Mouse (Mus musculus) heart, postnatal 25 days (tissue): ENCODE data around the gene Sorcs3. TPM values are rescaled to one million over a fixed set of nuclear protein-coding genes. Genes with fewer than 3 reads are reported as not detected.

Experiments
- DNase-seq: peaks from one replicate; pipeline ENCODE4 v3.0.0; 2022; ENCODE audit warnings: low spot score
- intact Hi-C: fragments of 180-260 bp; cut with DNase I; formaldehyde crosslinking; loops from one replicate; pipeline ENCODE4 v1.15.1; 2025
- total RNA-seq, 2 experiments: library from RNA; stranded (reverse); gene quantifications; 2 replicates each; pipeline ENCODE4 v1.2.3; 2021

Gene Sorcs3
- total RNA-seq, 2 experiments from 2014 or later, result not detected

GRCm38 (mm10) chr19:48649941-48650340, 444.1 kb downstream of the Sorcs3 start:
- intact Hi-C loops, result no loop called here
- DNase-seq, result no peak

DNA sequence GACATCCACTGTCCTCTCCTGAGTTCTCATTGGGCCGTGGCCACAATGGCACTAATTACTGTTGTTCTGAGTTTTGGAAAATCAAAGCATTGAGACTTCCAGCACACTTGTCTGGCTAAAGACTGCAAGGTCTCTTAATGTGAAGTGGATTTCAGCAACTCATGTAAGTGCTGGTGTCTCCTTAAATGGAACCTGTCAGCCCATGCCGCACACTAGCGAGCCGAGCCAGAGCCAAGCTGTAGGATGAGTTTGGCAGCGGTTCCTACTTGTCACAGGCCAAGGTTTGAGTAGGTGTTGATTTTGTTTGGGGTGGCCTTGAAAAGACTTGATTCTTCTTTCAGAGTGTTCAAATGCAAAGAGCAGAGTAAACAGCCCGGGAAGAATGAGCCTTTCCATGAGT, 445.8 kb downstream of the Sorcs3 start:
- intact Hi-C loops, result no loop called here
- DNase-seq, result no peak

- no peak for DNase-seq
- intact Hi-C loops, result no loop called here
Measured at GRCm38 (mm10) chr19:48660201-48660600, 454.4 kb downstream of the Sorcs3 start.

DNA sequence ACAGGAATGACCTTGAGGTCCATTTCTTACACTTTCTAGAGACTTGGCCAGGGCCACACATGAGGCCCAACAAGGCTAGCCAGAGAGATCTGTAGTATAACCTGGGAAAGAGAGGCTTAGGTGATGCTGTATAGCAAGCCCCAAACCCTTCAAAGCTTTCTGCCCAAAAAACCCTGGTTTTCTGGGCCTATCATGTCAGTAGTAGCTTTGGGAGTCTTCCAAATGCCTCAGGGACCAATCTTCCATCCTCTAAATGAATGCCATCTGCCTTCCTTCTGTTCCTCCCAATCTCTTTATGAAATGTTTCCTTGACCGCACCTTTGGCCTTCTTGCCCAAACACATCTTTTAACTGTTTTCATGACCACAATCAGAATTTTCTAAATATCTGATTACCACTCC, 474.1 kb downstream of the Sorcs3 start:
- DNase-seq, result no peak
- intact Hi-C loops, result no loop called here

DNA sequence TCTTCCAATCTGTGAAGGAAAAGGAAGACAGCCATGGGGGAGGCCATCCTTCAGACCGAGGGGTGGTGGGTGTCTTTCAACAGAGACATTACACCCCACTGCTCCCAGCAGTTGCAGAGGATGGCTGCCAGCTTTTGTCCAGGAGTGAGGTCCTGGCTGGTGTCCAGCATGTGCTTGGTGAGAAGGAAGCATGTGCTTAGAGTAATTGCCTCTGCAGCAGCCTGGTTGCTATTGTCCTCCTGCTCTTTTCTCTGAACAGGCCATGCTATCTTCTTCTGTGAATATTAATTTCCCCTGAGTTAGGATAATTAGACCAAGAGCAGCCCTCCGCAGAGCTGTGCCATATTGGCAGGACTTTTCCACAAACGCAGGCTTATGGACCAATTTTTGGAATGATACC, 476.7 kb downstream of the Sorcs3 start:
- no peak for DNase-seq
- intact Hi-C loops, result no loop called here

- DNase-seq, result no peak
- intact Hi-C loops, result no loop called here
Measured at GRCm38 (mm10) chr19:48686369-48686768, 480.5 kb downstream of the Sorcs3 start.

DNA sequence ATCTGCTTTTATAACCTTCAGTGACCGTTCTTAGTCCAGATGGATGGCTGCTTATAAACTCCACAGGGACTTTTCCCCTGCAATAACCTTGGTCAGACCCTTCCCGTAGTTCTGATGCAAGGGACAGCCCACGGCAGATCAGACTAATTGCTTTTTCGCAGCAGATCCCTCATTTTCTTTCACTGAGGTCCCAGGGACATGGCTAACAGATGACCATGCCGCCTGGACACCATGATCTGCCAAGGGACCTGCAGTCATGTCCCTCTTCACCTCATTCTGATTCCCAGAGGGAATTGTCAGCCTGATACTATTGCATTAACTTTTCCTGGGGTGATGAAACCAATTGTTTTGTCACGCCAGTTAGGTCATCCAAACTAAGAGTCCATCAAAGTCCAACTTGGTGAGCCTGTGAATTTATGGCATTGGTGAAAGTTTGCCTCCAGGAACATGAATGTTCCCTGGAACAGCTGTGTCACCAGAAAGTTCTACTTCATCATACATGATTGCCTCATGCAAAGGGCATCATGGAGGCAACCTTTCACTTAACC, 494.4 kb downstream of the Sorcs3 start:
- no peak for DNase-seq
- intact Hi-C loops, result no loop called here

DNA sequence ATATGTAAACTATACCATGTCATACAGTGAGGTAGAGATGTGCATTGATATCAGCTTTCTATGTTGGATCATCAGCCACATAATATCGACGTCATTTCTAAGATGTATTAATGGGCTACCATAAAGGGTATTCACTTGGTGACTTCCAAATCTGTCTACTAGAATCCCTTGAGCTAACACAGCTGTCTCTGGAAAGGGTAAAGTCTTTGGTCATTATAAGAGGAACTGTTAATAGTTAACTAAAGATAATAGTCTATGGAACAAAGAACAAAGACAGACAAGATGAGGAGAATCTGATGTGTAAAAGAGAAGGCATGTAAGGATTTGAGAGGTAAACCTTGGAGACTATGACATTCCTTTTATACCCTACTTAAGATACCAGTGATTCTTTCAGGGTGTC, 497.9 kb downstream of the Sorcs3 start:
- intact Hi-C loops, result no loop called here
- DNase-seq, result no peak

GRCm38 (mm10) chr19:48706267-48706923, 500.6 kb downstream of the Sorcs3 start:
- intact Hi-C loops, result no loop called here
- DNase-seq, result no peak

GRCm38 (mm10) chr19:48706924-48707320, 501.1 kb downstream of the Sorcs3 start:
- intact Hi-C loops, result no loop called here
- no peak for DNase-seq

DNA sequence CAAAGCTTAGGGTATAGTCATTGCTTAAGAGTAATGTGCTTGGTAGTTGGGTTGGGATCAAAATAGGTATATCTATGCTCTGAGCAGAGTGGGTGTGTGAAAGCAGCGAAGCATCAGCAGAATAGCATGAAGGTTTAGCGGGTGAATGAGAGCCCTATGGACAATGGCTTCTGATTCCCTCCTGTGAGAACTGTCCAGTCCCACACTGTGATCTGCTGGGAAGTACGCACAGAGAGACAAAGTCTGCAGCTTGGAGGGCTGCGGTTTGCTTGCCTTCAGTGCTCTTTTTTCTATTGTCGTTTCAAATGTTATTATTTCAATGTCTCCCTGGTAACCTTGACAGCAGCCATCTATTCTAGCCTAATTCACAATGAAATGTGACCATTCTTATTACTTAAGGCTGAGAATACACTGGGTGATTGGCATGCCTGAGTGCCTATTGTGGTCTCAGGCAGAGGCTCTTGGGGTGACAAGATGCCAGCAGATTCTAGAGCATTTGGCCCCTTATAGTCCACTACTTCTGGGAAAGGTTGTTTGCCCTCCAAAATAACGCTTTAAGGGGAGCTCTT, 520.1 kb downstream of the Sorcs3 start:
- intact Hi-C loops, result no loop called here
- no peak for DNase-seq

DNA sequence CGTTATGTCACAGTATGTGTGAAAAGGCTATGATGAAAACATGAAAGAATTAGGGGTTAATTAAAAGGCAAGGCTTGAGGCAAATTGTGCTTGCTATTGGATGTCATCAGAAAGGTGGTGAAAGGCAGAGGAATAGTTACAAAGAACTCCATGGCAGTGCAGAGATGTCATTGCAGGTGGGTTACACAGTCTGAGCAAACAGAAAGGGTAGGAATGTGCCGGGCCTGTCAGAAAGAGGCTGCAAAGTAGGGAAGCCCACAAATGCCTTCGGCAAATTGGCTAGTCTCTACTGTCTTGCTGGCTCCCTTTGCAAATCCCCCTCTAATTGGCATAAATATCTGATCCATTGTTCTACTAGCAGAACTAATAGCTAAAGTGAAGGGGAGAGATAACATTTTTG, 521.2 kb downstream of the Sorcs3 start:
- intact Hi-C loops, result no loop called here
- no peak for DNase-seq

DNA sequence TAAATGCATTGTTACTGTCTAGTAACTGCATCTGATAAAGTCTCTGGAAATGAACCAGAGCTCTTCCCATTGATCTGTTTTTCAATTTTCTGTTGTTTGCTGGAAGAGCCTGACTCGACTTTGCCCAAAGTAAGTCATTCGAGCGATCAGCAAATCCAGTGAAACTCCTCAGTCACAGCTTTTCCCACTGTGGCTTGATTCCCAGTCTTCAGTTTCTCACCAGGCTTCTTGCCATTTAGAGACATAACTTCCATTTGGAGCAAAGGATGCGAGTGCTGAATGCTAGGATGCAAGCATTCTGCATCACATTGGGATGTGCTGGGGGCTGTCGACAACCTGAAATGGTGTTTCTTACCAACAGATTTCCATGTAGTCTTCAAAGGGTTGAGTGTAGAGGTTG, 521.8 kb downstream of the Sorcs3 start:
- no peak for DNase-seq
- intact Hi-C loops, result no loop called here

GRCm38 (mm10) chr19:48731731-48732130, 525.9 kb downstream of the Sorcs3 start:
- intact Hi-C loops, result no loop called here
- DNase-seq, result no peak

GRCm38 (mm10) chr19:48734370-48734769, 528.5 kb downstream of the Sorcs3 start:
- DNase-seq, result no peak
- intact Hi-C loops, result no loop called here

- intact Hi-C loops, result no loop called here
- DNase-seq, result no peak
Measured at GRCm38 (mm10) chr19:48737554-48737953, 531.7 kb downstream of the Sorcs3 start.

DNA sequence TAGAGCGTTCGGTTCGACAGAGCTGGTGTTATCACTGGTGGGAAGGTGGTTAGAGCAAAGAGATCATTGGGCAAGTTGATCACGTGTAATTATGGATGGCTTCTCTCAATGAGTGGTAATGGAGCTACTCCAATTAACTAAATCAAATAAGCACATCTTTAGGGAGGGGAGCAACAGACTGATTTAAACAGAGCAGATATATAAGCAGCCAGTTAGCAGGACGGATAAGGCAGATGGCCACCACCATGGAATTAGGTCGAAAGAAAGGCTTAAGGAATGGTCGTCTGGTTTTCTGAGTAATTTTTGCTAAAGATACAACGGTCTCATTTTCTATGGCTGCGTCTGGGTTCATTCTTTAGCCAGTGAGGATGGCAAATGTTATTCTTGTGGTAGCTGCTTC, 549.3 kb downstream of the Sorcs3 start:
- no peak for DNase-seq

DNA sequence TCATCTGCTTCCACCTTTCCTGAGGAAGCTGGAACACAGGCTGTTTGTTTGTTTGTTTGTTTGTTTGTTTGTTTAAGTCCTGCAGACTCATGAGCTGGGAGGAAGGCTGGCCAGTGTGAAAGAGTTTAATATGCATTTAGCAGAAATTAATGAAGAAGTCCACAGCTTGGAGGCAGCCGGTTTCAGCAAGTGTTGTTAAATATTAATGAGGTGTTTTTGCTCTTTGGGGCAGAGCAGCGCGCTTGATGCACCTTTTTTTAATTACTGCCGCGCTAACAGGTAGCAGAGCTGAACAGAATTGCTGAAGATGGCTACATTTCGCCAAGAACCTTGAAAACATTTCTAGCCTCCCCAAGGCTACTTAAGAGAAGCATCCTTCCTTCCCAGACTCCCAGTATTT, 551.0 kb downstream of the Sorcs3 start:
- intact Hi-C loops, result no loop called here
- DNase-seq, result no peak

More for the DNA sequence above, 549.3 kb downstream of the Sorcs3 start:
- intact Hi-C loops, result no loop called here

DNA sequence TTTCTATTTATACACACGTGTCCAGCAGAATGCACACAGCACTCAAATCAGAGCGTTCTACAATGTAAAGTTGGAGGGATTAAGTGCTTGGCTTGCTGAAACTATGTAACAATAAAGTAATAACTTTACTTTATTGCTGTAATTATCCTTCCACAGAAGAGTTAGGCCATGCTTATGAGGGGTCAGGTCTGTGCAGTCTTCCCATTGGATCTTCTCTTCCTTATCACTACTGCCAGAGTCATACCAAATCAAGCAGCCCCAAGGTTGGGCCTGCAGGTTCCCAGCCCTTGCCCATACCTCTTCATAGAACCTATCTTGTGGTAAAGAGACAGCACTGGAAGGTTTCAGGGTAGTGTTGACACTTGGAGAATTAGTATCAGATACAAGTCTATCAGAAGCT, 560.7 kb downstream of the Sorcs3 start:
- intact Hi-C loops, result no loop called here
- DNase-seq, result no peak

DNA sequence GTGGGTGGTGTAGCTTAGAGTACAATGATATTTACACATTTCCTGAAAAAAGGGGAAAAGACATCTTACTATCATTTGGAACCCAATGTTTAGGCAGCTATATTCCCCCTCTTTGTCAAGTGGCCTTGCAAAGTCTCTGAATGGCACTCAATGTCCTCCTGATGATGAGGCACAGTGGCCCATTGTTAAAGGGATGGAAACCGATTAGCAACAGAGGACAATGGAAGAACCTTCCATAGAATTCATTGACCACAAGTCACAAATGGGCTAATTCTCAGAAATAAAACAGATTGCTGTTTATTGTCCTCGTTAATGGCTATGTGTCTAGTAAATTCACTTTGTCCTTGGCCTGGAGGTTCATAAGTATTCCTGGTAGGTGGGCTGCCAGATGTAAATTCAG, 565.7 kb downstream of the Sorcs3 start:
- DNase-seq, result no peak
- intact Hi-C loops, result no loop called here

- DNase-seq, result no peak
- intact Hi-C loops, result no loop called here
Measured at GRCm38 (mm10) chr19:48779095-48779765, 573.4 kb downstream of the Sorcs3 start.
